Mouse (Mus musculus) right cerebral cortex, postnatal 10 days (tissue): ENCODE measurements around the gene Cnpy4.
A peak's percentile ranks its signal among the peaks of the same experiment; 100 is the strongest.

ENCODE experiments used
- DNase-seq, 2 experiments: peaks; one replicate each; pipeline ENCODE4 v3.0.0; 2021; ENCODE audit warnings: low spot score in 2 of 2

Cnpy4 gene

GRCm38 (mm10) chr5:138186950-138187638, at the start of gene Cnpy4, which contains the start of gene Taf6:
TSS of gene Cnpy4 (plus strand) at chr5:138187485.
TSS of gene Taf6 (minus strand) at chr5:138187451.
- DNase-seq = peak; percentile 89 to 90

GRCm38 (mm10) chr5:138137935-138138549, 49.2 kb upstream of the Cnpy4 start:
- peak in 1 of 2 experiments; percentile 36 for DNase-seq

- no peak for DNase-seq
These were observed 48.7 kb upstream of the Cnpy4 start for GRCm38 (mm10) chr5:138138585-138138984.

- no peak for DNase-seq
These were observed 32.9 kb upstream of the Cnpy4 start for GRCm38 (mm10) chr5:138154390-138154789.

GRCm38 (mm10) chr5:138155443-138155976, 31.8 kb upstream of the Cnpy4 start, which contains the start of gene Zfp113:
TSS of gene Zfp113 (minus strand) at chr5:138155744.
- peak; percentile 92 to 95 for DNase-seq

GRCm38 (mm10) chr5:138160224-138160762, 27.0 kb upstream of the Cnpy4 start:
- DNase-seq = no peak

GRCm38 (mm10) chr5:138160842-138161665, 26.2 kb upstream of the Cnpy4 start, which contains the start of gene Cops6:
TSS of gene Cops6 (plus strand) at chr5:138161071.
- peak; percentile 97 for DNase-seq

GRCm38 (mm10) chr5:138163046-138163445, 24.2 kb upstream of the Cnpy4 start:
- DNase-seq = no peak

- no peak for DNase-seq
These were observed 23.7 kb upstream of the Cnpy4 start for GRCm38 (mm10) chr5:138163610-138164009.

- no peak for DNase-seq
These were observed 21.7 kb upstream of the Cnpy4 start for GRCm38 (mm10) chr5:138165594-138165993.

- DNase-seq = peak; percentile 97 to 98
These were observed 16.2 kb upstream of the Cnpy4 start for GRCm38 (mm10) chr5:138170936-138171561.

GRCm38 (mm10) chr5:138171695-138172491, 15.4 kb upstream of the Cnpy4 start, which contains the start of the genes Ap4m1 and Mcm7:
TSS of gene Ap4m1 (plus strand) at chr5:138172002.
TSS of gene Mcm7 (minus strand) at chr5:138172422.
- peak; percentile 99 for DNase-seq

GRCm38 (mm10) chr5:138173217-138173616, 14.1 kb upstream of the Cnpy4 start:
- DNase-seq = no peak

GRCm38 (mm10) chr5:138187661-138188306, 499 bp downstream of the Cnpy4 start:
- peak; percentile 83 to 91 for DNase-seq

GRCm38 (mm10) chr5:138193771-138194727, 6.8 kb downstream of the Cnpy4 start, which contains the start of gene Mblac1:
TSS of gene Mblac1 (plus strand) at chr5:138194314.
- DNase-seq = peak; percentile 83 to 84

- DNase-seq = peak; percentile 56 to 58
These were observed 7.6 kb downstream of the Cnpy4 start for GRCm38 (mm10) chr5:138194755-138195345.

GRCm38 (mm10) chr5:138195463-138195862, 8.2 kb downstream of the Cnpy4 start:
- DNase-seq = peak in 1 of 2 experiments; percentile 20

GRCm38 (mm10) chr5:138199576-138199975, 12.3 kb downstream of the Cnpy4 start:
- no peak for DNase-seq
